Mouse (Mus musculus) CH12F3 (cell line): ENCODE measurements around the gene Slc2a13.

Source experiments
- in situ Hi-C: fragments of 300-500 bp; cut with MboI; formaldehyde crosslinking; loops from 2 replicates; pipeline ENCODE4 v1.14.3; 2020; ENCODE audit warnings: low sequenced_read_pairs

Gene Slc2a13

DNA sequence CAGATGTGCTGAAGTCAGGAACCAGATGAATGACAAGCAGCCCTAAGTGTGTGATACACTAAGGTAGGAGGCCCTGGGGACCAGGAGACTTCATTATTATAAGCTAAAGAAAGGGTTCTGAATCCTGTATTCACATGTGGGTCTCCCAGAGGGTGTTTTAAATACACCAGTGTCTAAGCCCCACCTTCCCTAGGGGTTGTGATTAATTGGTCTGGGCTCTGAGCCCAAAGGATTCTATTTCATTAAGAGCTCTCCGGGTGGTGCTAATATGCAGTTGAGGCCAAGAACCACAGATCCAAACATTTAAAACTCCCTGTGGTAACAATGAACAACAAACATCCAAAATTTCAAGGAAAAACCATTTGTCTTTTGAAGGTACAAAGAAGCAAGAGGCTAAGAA lies 70.4 kb downstream of the Slc2a13 start:
- in situ Hi-C loops: no loop called here

DNA sequence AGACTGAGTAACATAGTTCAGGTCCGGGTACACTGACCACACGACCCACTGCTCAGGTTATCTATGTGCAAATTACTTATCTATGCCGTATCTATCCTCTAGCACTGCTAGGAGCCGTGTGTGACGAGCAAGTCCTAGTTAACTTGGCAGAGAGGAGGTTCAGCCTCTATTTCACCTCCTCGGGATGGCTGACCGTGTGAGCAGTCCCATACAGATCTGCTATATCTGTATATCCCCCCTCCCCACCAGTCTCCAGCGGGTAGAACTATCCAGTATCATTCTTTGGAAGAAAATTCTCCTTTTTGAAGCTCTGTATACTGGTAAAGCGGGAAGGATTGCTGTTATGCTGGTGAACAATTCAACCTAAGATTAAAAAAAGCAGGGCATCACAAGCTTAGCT lies 70.8 kb downstream of the Slc2a13 start:
- in situ Hi-C loops: no loop called here

DNA sequence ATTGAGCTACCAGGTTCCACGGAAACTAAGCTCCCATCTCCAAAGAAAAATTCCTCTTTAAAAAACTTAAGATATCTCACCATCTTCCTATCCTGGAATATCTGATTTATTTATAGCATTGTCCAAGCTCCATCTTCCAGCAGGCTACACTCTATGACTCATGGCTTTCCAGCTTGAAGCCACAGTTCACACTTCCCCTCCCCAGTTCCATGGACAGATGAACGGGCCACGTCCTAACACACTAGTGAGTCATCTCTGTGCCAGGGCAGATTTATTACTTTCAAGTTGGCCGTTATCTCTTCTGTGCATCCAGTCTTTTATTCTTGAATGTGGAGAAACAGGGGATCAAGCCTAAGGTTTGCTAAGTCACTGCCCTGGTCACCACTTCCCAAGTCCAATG lies 78.0 kb downstream of the Slc2a13 start:
- in situ Hi-C loops: no loop called here

DNA sequence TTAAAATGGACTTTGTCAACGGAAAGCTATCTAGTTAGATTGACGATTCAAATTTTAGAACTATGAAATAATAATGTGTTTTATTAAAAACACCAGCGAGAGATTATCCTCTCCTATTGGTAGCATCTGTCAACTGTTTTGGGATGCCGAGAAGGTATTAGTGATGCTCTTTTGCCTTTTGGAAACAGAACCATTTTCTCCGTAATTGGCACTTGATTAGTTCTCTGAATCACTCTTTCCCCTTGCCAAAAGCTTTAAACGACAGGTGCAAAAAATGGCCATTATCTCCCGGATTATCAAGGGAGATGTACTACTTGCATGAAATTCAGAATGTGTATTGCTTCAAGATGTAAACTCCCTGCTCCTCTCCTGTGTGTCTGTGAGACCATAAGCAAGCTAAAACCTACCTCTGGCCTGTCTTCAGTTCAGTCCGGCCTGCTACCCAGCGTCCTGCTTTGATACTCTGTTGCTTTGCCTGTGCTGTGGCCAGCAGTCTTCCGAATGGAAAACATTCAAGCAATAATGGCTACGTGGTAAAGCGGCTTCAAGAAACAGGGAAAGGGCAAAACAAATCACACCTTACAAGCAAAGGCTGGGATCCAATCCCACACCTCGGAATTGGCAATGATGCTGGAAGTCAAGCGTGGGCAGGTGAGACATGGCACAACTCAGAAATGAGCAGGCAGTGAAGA lies 93.0 kb downstream of the Slc2a13 start:
- in situ Hi-C loops: no loop called here

DNA sequence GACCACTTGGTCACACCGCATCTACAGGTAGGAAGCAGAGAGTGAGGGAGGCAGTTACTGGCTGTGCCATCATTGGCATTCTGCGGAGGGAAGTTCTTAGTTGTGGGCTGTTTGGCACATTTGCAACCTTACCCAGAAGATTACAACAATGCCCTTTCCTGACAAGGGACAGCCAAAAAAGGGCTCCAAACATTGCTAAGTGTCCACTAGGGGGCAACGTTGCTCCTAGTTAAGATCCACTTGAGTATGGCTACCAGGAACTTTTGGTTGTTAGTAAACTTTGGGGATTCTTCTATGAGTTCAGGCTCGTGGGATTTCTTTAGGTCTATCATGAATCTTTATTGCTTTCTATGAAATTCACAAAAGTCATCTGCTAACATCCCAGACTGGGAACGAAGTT lies 95.3 kb downstream of the Slc2a13 start:
- in situ Hi-C loops: no loop called here

DNA sequence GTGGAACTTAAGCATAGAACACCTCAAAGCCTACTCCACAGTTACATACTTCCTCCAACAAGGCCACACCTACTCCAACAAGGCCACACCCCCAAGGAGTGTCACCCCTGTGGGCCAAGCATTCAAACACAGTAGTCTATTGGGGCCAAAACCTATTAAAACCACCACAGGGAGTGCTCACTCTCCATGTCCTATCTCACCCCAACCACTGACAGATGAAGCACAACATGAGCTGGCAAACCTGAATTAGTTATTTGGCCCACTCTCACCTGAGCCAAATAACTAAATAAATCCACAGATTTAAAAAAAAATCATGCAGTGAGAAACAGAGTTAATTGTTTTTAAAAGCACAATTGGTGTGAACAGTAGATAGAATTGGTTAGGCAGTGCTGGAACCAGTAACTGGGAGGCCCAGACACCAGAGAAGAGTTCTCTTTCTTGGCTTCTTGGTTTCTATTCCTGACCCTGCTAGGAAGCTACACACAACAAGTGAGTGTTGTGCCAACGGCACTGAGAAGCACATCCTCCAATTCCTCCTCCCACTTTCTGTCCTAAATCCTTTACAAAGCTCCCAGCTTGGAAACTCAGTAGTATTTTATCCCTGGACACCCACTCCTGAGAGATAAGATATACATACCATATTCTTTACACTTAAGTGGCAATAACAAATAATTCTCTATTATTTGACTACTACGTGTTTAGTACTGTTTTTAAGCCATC lies 99.2 kb downstream of the Slc2a13 start:
- in situ Hi-C loops: no loop called here

DNA sequence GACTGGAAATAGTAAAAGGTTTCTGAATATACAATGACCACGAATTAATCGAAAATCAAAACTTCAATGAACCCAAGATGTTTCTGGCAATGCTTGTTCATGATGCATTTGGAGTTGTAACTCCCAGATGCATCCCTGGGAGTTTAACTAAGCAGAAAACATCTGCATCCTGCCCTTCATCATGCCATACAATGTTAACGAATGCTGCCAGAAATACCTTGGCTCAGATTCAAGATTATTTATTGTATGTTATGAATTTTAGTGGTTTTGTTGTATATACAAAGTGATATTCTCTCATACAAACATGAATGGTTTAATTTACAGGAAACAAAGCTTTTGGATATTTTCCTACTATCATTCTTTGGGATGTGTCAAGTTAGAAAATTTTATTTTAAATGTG lies 107.7 kb downstream of the Slc2a13 start:
- in situ Hi-C loops: no loop called here

DNA sequence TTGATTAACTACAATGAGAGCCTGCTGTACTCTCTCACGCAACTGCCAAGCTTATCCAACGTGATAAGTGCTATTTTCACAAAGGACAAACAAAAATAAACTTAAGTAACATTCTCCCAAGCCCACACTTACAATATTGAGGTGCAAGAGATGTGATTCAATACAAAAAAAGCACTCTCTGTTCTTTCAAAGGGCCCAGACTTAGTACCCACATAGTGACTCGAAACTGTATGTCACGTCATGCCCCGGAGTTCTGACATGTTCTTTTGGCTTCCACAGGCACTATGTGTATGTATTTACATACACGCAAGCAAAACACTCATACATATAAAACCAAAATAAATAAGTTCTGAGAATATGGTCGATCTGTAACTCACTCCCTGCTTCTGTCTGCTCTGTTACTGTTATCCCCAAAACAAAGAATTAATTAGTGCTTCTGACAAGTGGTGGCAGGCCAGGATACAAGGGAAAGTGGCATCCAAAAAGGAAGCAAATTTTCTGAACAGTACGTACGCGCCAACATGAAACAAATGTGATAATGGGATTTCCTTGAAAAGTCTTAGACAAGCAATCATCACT lies 109.1 kb downstream of the Slc2a13 start:
- in situ Hi-C loops: no loop called here

DNA sequence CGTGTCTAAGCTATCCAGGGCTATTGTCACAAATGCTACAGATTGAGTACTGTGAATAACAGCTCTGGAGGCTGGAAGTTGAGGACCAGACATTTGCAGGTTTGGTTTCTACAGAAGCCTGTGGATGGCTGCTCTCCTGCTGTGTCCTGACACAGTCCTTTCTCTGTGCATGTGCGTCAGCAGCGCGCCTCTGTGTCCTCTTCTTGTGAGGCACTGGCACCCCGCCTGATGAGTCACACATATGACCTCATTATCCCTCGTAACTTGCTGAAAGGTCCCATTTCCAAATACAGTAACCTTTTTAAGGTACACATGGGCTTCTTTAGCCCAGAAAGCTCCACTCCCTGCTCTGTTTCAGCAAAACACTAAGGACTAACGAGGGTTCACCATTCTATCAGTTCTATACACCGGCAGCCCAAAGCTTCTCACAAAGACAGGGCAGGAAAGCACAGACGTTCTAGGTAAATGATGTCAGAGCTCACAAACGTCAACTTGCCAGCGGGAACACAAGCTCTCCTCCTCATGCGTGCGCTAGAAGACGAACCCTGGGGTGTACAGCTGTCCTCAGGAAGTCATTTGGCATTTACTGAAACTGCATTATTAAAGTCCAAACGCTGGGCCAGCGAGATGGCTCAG lies 109.9 kb downstream of the Slc2a13 start:
- in situ Hi-C loops: no loop called here

DNA sequence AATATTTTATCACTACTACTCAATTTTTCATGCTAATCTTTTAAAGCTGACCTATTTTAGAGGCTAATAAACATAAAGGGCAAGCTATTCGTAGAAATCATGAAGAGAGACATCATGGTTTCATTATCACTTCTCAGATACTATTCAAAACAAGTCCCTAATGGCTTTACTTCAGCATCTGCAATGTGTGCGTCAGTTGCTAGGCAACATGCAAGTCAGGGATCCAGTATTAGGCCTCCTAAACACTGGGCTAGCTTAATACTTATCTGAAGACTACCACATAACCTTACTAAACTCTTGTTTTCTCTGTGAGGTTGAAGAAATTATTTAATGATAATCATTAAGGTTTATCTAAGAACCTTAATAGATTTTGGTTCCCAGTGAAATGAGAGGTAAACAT lies 111.1 kb downstream of the Slc2a13 start:
- in situ Hi-C loops: no loop called here

DNA sequence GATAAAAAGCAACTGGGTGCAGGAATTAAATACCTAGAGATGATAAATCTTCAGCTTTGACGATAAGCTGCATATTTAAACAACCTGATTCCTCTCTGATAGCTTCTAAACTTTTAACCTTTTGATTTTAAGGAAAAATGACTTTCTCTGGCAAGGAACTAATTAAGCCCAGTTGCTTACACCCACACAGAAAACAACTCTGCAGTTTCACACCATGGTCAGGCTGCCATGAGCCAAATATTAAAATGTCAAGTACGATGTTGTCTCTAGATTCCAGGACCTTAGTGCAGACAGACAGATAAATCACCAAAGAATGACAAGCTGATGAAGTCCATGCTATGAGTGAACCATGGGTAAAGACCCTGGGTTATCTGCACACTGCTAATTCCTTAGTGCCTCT lies 115.9 kb downstream of the Slc2a13 start:
- in situ Hi-C loops: no loop called here

DNA sequence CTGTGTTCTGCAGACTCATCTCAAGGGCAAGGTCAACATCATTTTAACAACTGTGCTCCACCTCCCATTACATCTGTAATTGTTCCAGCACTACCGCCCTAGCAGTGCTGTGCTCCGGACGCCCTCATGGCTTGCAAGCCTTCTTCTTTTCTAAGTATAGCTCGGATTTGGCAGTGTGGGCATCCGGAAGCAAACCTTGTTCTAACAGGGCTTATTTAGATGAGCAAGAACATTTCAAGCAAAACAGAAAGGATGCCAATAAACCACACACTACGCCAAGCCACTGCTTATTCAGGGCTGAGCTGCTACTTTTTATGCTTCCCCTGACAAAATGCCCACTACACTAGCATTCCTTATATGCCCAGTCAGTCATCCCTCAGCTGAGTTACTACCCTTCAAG lies 127.7 kb downstream of the Slc2a13 start:
- in situ Hi-C loops: no loop called here

DNA sequence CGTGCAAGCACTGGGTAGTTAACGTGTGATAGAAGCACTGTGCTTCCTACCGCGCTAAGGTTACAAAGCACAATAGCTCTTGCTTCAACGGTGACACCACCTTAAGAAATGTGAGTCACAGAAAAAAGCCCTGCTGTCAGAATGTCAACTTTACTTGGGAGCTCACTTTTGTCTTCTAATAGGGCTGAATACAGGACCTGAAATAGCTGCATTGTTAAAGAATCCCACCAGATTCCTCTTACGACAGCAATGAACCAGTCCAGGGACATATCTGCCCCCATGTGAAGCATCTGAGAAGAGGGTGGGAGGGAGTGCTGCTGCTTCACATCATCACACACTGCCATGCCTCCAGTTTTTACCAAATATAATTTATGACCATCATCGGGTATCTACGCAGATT lies 129.6 kb downstream of the Slc2a13 start:
- in situ Hi-C loops: no loop called here

DNA sequence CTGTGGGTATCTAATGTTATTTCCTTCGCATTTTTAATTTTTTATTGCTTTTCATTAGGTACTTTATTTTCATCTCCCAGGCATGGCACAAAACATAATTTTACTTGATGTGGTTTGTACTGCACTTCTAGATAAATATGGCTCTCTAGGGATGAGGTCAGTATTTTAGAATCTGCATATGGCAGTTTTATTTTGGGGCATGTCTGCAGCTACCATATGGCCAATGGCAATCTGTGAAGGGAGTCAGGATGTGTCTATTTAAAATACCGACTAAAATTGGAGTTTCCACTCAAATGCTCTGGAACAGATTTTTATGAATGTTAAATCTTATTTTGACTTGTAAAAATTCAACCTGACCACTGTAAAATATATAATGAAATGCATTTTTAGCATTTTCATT lies 133.2 kb downstream of the Slc2a13 start:
- in situ Hi-C loops: no loop called here

DNA sequence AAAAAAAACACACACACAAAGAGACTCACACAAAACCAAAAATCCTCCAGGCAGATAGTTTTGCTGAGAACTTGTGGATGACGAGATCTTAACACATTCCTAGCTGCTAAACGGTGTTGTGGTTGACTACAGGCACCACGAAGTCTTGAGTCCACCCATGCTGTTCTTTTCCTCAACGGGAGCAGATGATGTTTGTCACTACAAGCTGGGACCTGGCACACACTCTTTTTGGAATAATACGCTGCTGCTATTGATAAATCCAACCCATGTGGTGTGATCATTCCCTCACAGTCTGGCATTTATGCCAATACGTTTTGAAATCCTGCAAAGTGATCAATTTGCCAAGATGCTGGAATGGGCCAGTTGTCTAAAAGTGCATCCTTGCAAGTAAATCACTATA lies 147.6 kb downstream of the Slc2a13 start:
- in situ Hi-C loops: no loop called here

DNA sequence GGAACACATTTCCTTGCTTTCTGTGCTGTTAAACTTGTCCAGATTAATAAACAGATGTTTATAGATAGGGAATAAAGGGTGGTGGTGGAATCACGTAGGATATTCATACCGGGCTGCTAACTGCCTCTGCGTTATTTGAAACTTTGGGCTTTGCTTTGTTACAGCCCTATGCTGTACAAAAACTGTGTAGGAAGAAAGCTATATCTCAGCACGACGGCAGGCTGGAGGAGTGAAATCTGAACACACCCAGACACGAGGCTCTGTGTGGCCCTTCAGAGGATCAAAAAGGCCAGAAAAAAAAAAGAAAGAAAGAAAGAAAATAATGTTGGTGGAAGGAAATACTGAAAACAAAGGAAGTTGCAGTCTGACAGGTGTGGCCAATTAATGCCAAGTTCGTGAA lies 166.1 kb downstream of the Slc2a13 start:
- in situ Hi-C loops: no loop called here

DNA sequence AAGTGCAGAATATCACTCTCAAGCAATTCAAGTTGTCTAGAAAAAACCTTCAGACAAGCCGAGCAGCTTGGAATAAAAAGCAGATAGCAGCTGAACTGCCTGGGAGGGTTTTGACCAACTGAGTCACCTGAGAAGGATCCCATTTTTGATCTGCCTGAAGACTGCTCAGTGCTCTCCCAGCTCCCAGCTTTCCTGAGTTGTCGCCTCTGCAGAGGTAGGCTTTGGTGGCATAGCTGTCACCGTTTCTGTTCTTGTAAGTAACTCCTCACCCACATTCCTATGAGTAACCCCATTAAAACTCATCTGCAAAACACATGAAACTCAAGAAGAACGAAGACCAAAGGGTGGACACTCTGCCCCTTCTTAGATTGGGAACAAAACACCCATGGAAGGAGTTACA lies 177.9 kb downstream of the Slc2a13 start:
- in situ Hi-C loops: no loop called here

DNA sequence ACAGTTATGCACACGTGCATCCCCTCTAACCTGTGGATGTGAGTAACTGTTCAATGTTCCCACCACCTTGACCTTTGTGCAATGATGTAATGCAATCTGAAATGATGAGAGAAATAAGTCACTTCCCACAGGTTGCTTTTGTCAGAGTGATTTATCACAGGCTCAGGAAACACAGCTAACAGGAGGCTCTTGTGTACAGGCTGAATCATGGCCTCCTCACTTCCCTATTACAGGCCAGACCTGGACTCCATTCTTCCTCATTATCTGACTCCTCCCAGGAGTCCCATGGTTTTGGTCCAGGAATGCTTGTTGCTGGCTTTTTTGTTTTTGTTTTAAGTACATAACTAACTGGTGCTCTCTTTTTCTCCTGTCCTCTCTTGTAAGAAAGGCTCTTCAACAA lies 189.4 kb downstream of the Slc2a13 start:
- in situ Hi-C loops: no loop called here

DNA sequence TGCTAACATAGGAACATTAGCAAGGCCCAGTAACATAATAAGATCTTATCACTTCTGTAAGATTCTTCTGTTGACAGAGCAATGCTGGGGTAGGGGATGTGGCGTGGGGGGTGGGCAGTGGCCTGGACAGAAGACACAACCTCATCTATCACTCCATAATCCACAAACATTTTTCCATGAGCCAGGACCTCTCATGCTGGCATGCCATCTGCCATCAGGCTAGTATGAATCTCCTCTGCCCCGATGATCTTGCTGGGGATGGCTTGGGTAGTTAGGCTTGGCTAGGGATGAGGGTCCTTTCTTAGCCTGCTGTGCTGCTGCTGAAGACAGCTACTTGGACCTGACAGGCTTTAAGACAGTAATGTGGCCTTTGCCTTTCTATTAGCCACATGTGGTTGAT lies 190.5 kb downstream of the Slc2a13 start:
- in situ Hi-C loops: no loop called here

DNA sequence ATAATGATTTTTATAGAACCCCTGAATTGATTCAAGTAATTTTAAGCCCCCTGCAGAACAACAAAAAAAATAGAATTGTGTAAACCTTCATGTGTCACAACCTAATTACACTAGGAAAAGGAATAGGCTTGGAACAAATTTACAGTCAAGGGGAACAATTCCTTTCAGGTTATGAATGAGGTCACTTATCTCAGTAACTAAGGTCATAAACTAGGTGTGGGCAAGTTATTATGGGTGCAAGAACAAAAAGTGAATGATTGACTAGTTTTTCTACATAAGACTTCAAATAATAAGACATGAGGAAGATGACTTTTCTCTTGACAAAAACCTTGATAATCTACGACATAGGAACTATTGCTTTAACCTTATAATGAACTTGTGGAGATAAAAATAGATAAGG lies 191.2 kb downstream of the Slc2a13 start:
- in situ Hi-C loops: no loop called here

DNA sequence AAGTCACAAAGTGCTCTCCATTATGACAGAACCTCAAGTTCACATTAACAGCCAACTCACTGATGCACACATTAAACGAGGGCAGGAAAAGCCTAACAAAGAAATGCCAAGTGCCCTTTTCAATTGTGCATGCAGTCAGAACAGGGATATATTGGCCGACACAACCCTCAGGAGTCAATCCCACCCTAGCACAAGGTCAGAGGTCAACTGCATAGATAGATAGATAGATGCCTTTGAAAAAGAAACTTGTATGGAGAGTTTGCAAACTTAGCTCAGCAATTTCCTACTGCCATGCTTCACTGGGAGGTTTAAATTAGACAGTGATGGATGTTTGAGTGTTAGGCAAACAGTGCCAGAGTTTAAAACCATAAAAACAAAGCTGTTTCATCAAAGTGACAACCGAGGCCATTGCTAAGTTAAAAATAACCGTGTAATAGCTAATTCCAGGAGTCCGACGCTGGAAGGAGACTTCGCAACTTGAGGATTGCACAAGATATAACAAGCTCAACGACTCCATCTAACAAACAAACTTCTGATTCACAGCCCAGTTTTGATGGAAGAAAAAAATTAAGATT lies 194.2 kb downstream of the Slc2a13 start:
- in situ Hi-C loops: no loop called here

DNA sequence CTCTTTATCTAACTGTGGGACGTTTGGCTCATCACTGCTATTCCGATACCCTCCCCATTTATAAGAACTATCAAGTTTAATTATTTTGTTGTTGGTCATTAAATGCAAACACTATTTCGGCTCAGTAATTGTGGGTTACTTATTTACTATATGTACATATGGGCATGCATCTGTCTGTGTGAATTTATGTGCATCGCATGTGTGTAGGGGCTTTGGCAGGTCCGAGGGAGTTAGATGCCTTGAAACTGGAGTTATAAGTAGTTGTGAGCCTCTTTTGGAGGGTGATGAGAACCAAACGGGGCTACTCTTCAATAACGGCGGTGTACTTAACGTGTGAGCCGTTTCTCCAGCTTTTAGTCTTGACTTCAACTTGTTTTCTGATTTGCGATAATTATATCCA lies 195.5 kb downstream of the Slc2a13 start:
- in situ Hi-C loops: no loop called here
